Mouse (Mus musculus) inflammation-experienced regulatory T-cells, adult 6 months (primary cell): Measurements from ENCODE around the gene Igf2bp2. TPM values are rescaled to one million over a fixed set of nuclear protein-coding genes. Genes with fewer than 3 reads are reported as not detected.

Source experiments
- ATAC-seq: one replicate; pipeline ENCODE4 v1.8.0; 2017
- polyA plus RNA-seq, 3 experiments: library from polyadenylated mRNA; unstranded; fragments of 100-300 nt; shearing (Covaris generic); gene quantifications; one replicate each; pipeline ENCODE4 v1.2.1; 2017

Gene Igf2bp2
- polyA plus RNA-seq, 3 experiments from 2014 or later = 0.47 to 0.88 (median 0.54) TPM

DNA sequence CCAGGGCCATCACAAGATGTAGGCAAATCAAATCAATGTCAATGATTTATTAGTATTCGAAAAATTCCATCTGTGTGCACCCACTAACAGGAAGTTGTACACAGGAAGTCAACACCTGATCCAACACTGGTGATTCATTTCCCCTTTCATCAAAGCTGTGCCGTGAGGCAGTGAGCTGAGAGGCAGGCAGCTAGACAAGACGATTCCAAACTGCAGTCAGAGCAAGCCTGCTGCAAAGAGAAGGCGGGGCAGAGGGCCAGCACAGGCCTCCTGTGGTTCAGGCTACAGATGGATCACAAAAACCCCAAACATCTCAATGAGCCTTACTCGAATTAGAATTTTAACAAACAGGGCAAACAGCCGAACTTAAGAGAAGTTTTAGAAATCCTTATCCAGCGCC lies 65.4 kb downstream of the Igf2bp2 start:
- no peak for ATAC-seq

DNA sequence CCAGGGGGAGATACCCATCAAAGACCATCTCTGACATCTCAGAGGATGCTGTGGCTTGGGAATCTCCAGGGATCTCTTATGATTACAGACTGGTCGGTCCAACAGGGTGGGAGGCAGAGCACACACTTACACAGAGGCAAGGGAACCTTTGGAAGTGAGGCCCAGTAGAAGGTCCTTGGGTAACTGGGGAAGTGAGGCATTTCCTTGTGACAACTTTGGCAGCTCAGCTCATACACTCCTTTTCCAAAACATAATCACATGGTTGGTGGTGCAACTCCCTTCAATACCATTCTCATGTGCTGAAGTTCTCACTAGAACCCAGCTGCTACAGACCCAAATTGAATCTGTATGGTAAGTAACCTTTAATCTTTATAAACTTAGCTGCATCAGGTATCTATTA lies 67.3 kb downstream of the Igf2bp2 start:
- no peak for ATAC-seq

DNA sequence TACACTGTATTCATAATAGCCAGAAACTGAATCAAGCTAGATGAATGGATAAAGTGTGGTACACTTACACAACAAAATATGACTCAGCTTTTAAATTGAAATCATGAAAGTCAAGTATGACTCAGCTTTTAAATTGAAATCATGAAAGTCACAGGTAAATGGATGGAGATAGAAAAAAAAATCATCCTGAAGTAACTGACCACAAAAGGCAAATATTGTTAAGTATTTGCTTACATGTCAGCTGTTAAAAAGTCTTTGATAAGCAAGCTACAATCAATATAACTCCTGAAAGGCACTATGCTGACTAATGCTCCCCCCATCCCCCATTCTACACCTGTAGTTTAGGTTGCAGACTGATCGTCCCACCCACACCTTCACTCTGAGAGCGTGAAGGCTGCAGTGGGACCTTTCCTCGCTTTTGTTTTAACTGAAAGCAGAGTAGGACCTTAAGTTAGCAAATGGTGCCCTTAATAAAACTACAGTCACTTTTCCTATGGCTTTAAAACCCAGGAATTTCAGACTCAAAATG lies 71.8 kb downstream of the Igf2bp2 start:
- ATAC-seq = no peak

DNA sequence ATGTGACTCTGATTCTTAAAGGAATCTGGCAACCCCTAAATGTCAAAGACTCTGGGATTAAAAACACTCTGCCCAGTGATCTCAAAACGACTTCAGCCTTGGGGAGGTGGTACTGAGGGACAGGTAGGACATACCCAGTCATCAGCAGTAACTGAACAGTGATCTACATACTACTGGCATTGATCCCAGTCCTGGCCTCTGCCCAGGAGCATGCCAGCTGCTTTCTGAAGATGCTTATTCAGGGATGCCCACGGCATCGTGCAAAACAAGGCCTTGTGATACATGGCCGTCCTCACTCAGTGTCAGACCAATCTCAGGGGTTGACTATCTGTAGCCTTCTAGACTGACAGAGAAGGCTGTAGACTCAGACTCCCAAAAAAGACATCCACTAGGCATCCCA lies 77.7 kb downstream of the Igf2bp2 start:
- no peak for ATAC-seq

DNA sequence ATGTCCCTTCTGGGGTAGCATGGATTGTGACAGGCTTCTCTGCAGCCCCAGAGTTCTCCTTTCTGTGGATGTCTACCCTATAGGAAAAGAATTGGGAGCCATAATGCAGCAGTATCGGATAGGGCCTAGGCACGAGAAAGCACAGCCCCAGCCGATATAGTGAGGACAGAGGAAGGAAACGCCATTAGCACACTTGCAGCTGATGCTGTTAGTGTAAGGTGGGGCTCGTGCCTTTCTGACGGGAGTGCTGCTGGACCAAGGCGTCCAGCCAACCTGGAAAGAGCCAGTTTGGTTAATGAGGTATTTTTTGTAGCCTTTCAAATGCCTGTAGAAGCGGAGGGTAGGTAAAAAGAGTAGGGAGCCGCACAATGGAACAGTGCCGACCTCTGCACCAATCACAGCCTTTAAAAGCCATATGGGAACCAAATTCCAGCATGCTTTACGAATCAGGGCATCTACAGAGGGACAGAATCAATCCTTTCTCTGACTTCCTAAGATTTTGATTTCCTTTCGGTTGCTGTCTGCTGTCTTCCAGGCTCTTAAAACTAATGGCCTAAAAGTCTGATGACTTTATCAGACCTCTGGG lies 82.9 kb downstream of the Igf2bp2 start:
- ATAC-seq = no peak

DNA sequence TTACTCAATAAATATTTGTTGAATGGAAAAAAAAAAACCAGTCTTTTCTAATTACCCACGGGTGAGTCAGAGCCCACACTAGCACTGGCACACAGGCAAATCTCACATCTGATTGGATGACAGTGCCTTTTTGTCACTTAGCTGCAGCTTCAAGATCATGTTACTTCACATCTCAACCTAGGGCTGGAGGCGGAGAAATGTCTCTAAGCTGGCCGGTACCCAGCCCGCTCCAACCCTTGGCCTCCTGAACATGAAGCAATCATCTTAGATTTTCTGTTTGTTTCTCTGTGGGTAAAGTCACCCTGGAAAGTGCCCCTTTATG lies 86.5 kb downstream of the Igf2bp2 start:
- ATAC-seq = peak; percentile 40

DNA sequence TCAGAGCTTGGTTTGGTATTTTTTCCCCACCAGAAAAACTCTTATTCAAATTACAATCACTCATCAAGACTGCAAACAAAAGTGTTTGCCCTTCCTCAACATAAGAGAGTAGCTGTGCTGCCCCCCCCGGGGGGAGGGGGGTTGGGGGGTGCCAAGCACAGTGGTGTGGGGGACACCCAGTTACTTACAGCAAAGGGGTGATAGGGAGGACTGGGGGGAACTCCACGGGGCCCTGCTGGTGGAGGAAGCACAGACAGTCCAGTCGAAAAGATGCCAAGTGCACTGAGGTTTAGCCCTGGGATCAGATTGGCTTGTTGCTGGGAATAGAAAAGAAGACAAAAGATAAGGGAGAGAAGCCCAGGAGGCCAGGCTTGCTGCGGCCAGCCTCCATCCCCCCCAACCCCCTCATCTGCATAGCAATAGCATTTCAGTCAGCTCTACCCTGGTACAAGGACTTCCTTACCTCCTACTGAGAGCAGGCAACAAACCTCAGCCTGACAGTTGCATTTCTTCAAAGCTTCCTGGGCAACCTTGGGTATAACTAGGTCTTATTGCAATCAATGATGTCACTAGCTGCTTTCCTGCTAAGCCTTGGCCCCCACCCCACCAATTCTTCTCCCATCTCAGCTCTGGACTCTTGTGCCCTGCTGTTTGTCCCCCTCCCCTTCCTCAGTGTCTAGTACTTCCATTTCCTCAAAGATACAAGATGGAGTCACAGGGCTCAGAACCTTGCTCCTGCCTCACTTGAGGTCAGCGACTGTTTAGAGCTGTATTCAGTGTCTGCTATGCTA lies 87.1 kb downstream of the Igf2bp2 start:
- no peak for ATAC-seq

DNA sequence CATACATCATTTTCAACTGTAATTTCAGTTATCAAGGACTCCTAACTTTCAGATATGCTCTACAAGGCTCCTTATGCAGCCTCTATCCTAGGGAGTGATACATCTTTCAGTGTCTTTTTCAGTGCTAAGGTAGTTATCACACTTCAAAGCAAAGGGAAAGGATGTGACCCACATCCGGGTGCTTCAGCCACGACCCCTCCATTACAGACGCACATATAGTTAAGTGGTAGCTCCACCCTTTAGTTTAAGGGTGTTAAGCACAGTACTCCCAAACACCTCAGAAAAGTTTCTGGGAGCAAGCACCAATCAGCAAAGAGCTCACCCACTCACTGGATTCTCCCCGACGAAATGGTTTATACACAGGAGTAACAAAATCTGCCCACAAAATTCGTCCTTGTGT lies 88.0 kb downstream of the Igf2bp2 start:
- ATAC-seq = peak; percentile 53

DNA sequence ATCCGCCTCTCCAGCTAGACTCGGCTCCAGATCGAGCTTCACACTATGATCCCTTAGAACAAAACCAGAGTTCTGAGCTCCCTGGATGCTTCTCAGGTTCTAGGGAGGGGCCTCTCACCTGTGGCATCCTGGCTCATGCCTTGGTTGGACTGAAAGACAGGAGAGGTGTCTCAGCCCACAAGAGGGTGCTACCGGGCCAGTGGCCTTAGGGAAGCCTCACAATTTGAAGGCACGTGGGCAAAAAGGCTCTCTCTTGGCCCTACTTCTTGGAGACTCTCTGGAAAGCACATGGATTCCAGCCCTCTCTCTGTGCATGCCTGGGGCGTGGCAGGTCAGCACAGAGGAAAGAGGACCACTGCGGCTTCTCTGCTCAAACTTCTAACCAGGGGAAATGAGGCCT lies 91.7 kb downstream of the Igf2bp2 start:
- ATAC-seq = no peak

DNA sequence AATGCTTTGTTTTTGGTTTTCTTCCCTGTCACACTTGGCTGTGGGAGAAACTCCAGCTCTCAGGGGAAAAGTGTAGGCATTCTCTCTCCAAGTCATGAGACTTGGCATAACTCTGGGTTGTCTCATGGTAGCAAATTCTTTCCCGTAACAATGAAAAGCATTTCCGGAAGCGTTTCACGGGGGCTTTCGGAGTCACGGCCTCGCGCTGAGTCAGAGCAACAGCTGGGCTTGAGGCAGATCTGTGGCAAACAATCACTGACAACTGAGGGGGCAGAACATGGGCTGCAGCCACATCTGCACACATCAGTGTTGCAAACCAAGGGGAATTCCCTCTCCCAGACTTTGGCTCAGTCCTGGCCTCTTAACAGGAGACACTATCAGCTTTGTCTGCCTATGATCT lies 95.7 kb downstream of the Igf2bp2 start:
- no peak for ATAC-seq

DNA sequence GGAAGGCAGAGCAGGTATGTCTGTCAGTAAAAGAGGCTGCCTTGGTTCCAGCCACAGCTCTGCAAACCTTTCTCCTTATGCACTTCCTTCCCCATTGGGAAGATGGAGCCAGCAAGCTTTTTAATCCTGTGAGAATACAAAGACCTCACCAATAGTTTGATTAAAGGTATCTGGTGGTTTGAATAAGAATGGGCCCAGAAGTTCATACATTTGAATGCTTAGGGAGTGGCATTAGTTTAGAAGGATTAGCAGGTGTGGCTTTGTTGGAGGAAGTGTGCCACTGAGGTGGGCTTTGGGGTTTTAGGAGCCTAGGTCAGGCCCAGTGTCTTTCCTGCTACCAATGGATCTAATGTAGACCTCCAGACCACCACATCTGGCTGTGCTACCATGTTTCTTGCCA lies 97.6 kb downstream of the Igf2bp2 start:
- ATAC-seq = no peak

DNA sequence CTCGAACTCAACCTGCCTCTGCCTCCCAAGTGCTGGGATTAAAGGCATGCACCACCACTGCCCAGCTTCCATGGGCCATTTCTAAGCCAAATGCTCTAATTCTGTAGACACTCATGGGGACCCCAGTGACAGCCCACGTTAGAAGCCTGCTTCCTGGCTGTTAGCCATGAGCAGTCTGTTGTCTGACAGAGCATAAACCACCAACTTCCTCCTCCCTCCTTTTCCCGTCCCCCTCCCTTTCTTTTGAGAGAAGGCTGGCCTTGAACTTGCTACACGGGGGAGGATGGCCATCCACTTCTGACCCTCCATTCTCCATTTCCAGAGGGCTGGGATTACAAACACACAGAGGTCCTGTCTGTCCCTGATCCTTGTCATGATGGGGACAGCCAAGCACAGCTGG lies 100.8 kb downstream of the Igf2bp2 start:
- ATAC-seq = no peak

DNA sequence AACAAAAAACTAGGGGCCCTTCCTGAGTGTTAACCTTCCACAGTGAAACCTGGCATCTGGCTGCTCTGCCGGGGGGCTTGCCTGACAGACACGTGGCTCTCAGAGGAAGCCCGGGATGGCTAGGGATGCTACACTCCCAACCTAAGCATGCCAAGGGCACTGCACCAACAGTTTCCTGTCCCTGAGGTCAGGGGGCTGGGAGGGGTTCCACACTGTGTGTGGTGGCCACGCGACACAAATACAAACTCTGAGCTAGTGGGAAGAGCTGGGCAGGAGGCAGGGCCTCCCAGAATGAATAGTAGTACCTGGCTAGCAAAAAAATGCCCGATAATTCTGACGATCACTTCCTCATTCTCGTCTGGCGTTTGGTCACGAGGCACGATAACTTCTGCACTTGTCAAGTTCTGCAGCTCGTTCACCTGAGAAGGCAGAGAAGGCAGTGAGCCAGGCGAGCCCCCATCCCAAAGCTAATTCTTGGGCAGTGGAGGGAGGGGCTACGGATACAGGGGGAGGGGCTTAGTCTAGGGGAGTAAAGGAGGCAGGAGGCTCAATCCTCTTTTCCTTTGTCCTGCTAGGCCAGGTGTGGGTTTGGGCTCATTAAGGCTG lies 101.4 kb downstream of the Igf2bp2 start:
- peak; percentile 32 for ATAC-seq

DNA sequence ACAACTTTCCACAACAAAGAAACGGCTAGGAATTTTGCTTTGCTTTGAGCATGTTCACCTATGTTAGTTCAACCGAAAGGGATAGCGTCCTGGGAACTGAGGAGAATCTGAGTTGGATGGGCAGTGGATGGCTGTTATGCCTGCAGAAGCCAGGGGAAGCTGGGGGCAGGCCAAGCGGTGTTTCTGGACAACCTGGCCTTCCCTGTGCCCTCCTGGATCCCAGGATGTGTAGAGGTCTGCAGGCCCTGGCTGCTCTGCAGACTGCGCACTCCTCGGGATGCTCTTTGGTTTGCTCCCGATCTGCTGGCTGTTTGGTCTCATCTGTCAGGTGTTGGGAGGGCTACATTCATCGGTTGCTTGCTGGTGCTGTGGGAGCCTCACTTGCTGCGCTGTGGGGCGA lies 102.7 kb downstream of the Igf2bp2 start:
- ATAC-seq = no peak

DNA sequence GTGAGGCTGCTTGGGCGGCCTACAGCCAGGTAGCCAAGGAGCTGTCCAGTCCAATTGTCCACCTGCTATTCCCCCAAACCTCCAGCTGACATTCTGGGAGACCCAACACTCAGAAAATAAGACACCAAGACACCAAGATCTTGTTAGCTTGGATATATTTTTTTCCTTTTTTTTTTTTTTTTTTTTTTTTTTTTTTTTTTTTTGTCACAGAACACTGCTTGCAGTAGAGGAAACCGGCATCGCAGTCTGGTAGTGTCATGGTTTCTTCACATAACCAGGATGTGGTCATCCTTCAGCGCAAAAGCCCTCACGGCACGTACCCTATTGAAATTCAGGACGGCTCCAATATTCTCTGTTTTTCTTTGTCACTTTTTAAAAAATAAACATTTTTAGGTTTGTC lies 104.2 kb downstream of the Igf2bp2 start:
- no peak for ATAC-seq

DNA sequence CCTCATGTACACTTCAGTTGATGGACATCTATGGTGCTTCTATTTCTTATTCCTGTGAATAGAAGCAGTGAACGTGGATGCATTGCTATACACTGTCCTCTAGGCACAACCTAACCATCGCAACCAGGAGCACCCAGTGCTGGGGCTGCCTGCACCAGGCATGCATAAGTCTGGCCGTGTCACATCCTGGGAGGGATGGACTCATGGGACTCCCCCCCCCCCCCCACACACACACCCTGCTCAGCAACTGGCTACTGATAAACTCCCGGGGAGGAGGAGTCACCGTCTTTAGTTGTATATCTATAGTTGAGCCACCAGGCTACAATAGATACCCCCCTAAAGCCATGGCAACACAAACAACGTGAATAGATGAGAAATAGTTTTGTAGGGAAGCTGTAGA lies 105.6 kb downstream of the Igf2bp2 start:
- ATAC-seq = no peak

DNA sequence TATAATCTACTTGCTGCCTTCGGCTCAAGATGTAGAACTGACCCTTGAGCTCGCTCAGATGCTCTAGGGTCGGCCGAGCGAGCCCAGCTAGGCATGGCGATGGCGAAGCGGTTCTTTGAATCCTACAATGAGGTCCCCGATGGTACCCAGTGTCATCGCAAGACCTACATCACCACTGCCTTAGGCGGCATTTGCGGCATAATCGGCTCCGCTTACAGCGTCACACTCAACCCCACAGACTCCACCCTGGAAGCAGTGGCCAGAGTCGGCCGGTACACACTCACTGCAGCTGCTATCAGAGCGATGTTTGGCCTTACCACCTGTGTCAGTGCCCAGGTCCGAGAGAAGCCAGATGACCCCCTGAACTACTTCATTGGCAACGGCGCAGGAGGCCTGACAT lies 109.7 kb downstream of the Igf2bp2 start:
- no peak for ATAC-seq

DNA sequence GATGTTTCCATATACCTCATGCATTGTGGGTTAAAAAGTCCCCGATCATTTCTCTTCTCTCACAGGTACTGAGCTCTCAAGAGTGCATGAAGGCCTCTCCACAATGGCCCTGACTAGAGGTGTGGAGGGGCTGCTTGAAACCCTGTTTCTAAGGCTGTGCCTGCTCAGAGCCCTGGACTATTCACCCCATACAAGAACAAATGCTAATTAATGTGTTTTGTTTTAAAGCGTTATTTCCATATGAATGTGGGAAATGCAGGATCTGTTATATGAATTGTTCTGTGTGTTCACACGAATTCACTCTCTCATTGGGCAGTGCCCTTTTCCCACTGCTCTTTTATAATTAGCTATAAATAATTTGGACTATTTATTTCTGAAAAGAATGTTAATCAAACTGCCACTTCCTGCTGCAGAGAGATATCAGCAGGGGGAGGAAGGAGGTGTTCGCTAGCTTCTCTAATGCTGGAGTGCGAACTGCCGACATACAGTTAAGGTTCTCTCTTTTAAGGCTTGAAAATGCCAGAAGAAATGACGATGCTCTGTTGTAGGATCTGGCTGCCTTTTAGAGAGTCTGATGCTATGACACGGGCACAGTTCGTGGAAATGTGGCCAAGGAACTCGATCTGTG lies 116.2 kb downstream of the Igf2bp2 start:
- no peak for ATAC-seq

DNA sequence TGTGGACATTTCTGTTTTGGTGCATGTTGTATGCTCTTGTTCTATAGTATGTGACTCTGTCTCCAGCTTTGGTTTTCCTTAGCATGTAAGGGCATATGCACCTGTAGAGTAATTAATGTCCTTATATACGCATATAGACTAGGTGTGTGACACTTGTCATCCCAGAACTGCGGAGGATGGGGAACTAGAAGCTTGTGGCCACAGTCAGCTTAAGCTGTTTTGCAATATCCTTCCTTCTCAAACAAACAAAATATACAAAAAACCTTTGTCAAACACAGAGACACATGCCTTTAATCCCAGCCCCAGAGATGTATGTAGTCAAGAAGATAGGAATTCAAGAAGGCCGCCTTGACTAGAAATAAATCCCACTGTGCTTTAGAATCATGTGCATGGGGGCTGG lies 117.2 kb downstream of the Igf2bp2 start:
- ATAC-seq = no peak

DNA sequence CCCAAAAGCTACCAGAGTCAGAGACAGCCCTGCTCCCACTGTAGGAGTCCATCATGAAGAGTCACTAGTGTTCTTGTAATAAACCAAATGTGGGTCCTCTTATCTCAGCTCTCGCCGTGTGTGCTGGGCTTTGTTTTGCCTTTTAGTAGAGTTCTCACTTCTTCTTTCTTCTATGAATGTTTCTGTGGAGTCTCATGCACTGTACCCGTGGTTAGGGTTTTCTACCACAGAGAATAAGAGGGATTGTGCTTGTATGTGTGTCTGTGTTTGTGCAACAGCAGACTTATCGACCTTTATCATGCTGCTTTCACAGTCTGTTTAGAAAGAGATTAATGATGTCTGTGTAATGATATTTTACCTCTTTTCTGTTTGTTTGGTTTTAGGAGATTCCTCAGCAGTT lies 119.3 kb downstream of the Igf2bp2 start:
- no peak for ATAC-seq

DNA sequence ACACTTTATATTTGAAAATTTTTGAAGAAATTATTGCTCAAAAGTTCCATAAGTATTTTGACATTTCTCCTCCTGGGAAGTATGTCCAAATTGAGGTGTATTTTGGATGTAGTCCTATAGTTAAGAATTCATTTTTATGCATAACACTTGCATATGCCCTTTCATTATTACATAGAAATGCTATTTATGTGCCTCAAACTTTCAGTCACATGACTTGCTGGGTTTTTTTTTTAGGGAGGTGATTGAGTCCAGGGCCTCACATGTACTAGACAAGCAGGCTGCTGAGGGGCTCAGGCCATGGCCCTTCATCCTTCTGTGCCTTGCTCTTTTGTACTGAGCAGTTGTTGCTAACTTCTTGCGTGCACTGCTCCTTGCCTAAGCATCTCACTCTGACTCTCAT lies 123.1 kb downstream of the Igf2bp2 start:
- ATAC-seq = no peak

DNA sequence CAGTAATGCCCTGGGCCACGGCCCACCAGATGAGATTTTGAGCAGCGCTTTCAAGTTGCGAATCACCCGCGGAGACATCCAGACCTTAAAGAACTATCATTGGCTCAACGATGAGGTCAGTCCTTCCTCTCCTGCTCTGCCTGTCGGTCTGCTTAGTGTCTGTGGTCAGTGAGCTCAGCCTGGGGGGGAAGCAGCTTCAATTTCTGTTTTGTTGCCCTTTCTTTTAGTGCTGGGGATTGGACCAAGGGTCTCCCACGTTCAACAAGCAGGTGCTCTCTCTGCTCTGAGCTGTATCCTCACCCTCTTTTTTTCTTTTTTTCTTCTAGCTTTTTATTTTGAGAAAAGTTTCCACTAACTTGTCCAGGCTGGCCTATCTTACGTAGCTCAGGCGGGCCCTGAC lies 124.5 kb downstream of the Igf2bp2 start:
- ATAC-seq = no peak

DNA sequence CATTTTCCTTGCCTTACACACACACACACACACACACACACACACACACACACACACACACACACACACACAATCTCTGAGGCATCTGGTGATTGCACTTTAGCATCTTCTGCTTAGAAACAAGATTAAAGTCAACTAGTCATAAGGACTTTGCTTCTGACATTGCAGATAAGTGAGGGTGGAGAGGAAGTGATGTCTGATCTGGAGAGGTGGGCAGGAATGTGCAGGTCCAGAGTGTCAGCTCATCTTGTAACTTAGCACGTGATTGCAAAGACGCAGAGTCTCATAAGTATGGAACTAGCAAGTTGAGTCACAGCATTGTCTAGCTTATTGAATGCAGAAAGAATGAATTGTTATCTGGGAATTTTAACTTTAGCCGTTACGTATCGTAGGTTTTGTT lies 135.6 kb downstream of the Igf2bp2 start:
- ATAC-seq = no peak

DNA sequence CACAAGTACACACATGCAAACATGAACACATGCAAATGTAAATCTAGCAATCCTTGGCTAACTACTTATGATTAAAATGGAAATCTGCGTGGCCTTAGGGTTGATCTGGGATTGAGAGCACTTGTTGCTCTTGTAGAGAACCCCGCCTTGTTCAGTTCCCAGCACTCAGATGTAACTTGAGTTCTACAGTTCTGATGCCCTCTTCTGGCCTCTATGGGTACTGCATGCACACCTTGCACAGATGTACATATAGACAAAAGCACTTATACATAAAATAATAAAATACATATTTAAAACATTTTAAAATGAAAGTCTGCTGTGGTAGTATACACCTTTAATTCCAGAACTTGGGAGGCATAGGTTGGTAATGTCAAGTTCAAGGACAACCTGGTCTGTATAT lies 141.0 kb downstream of the Igf2bp2 start:
- ATAC-seq = no peak
